Mouse (Mus musculus): ENCODE results near the gene Majin. TPM values are rescaled to one million over a fixed set of nuclear protein-coding genes. Genes with fewer than 3 reads are reported as not detected.

Gene Majin
- polyA plus RNA-seq, 1 experiment = 1.7 TPM

GRCm38 (mm10) chr19:6272053-6272452, 87.9 kb downstream of the Majin start:
- Histone ChIP-seq H3K4me1 (ENCODE audit: control insufficient read depth, insufficient read depth, insufficient read length, low read length) (peaks cover 40% of the 10 kb centered on the region), H3K4me3 (ENCODE audit: low read depth, low read length) (no peak overlapping the region), H3K27me3 (ENCODE audit: control insufficient read depth, insufficient read depth, low read length) (no peaks in the 10 kb centered on the region), H3K36me3 (ENCODE audit: control insufficient read depth, insufficient read depth, low read length) (no peaks in the 10 kb centered on the region), H3K27ac (ENCODE audit: insufficient read depth, low read depth, low read length) (peak overlapping the region; percentile 92)
- WGBS = 33% methylated on average over 7 of the region's 7 CpGs
- no peak for TF ChIP-seq POLR2A (IDR thresholded peaks at IDR 0.05; ENCODE audit: low read depth, low read length)
- TF ChIP-seq CTCF (IDR thresholded peaks at IDR 0.05; ENCODE audit: extremely low read depth, insufficient read length, insufficient replicate concordance, low read depth, low read length) = no peak

- no peaks in the 10 kb centered on the region for H3K27me3 ChIP-seq (ENCODE audit: control insufficient read depth, insufficient read depth, low read length)
- no peaks in the 10 kb centered on the region for H3K36me3 ChIP-seq (ENCODE audit: control insufficient read depth, insufficient read depth, low read length)
- no peak overlapping the region for H3K4me3 ChIP-seq (ENCODE audit: low read depth, low read length)
- H3K27ac ChIP-seq (ENCODE audit: insufficient read depth, low read depth, low read length) = peak overlapping the region; percentile 77
- H3K4me1 ChIP-seq (ENCODE audit: control insufficient read depth, insufficient read depth, insufficient read length, low read length) = peaks cover 40% of the 10 kb centered on the region
- no peak for TF ChIP-seq CTCF (IDR thresholded peaks at IDR 0.05; ENCODE audit: extremely low read depth, insufficient read length, insufficient replicate concordance, low read depth, low read length)
- no peak for TF ChIP-seq POLR2A (IDR thresholded peaks at IDR 0.05; ENCODE audit: low read depth, low read length)
- 52% methylated on average over 4 of the region's 4 CpGs for WGBS
Observed at GRCm38 (mm10) chr19:6272738-6273137, 88.5 kb downstream of the Majin start.

- WGBS = 62% methylated on average over 4 of the region's 4 CpGs
- Histone ChIP-seq H3K4me3 (ENCODE audit: low read depth, low read length) (no peak overlapping the region), H3K27ac (ENCODE audit: insufficient read depth, low read depth, low read length) (peak overlapping the region; percentile 27), H3K27me3 (ENCODE audit: control insufficient read depth, insufficient read depth, low read length) (no peaks in the 10 kb centered on the region), H3K36me3 (ENCODE audit: control insufficient read depth, insufficient read depth, low read length) (no peaks in the 10 kb centered on the region), H3K4me1 (ENCODE audit: control insufficient read depth, insufficient read depth, insufficient read length, low read length) (peaks cover 42% of the 10 kb centered on the region)
- TF ChIP-seq POLR2A (IDR thresholded peaks at IDR 0.05; ENCODE audit: low read depth, low read length) (no peak), CTCF (IDR thresholded peaks at IDR 0.05; ENCODE audit: extremely low read depth, insufficient read length, insufficient replicate concordance, low read depth, low read length) (no peak)
Observed at GRCm38 (mm10) chr19:6273592-6273991, 89.4 kb downstream of the Majin start.

Other genes starting within 250 kb of the Majin start
- 14.2 and 40.8 TPM in 2 replicates for gene Pola2, start 220.2 kb upstream of the Majin start, polyA plus RNA-seq (2012; rRNA removed)
- gene Slc22a20, start 198.2 kb upstream of the Majin start, polyA plus RNA-seq (2012; rRNA removed) = 0.08 TPM in 1 of 2 replicates, not detected in the other
- gene Capn1, start 168.5 kb upstream of the Majin start, polyA plus RNA-seq (2012; rRNA removed) = 30.9 and 129 TPM in 2 replicates
- gene Syvn1, start 137.8 kb upstream of the Majin start, polyA plus RNA-seq (2012; rRNA removed) = 70.9 and 103 TPM in 2 replicates
- 7.6 and 14.8 TPM in 2 replicates for gene Mrpl49, start 126.6 kb upstream of the Majin start, polyA plus RNA-seq (2012; rRNA removed)
- 1,660 and 2,469 TPM in 2 replicates for gene Fau, start 126.5 kb upstream of the Majin start, polyA plus RNA-seq (2012; rRNA removed)
- gene Znhit2, start 123.2 kb upstream of the Majin start, polyA plus RNA-seq (2012; rRNA removed) = 56.8 and 78.1 TPM in 2 replicates
- 30.6 and 49.4 TPM in 2 replicates for gene Tm7sf2, start 116.0 kb upstream of the Majin start, polyA plus RNA-seq (2012; rRNA removed)
- gene Vps51, start 107.2 kb upstream of the Majin start, polyA plus RNA-seq (2012; rRNA removed) = 46.5 and 84.2 TPM in 2 replicates
- gene Tmem262, start 104.4 kb upstream of the Majin start, polyA plus RNA-seq (2012; rRNA removed) = not detected in 2 replicates
- not detected in 2 replicates for gene Gm28374, start 102.1 kb upstream of the Majin start, polyA plus RNA-seq (2012; rRNA removed)
- gene Zfpl1, start 99.4 kb upstream of the Majin start, polyA plus RNA-seq (2012; rRNA removed) = 62.1 and 119 TPM in 2 replicates
- gene Cdca5, start 99.4 kb upstream of the Majin start, polyA plus RNA-seq (2012; rRNA removed) = 1.6 and 2.6 TPM in 2 replicates
- gene AC131692.1, start 90.0 kb upstream of the Majin start, polyA plus RNA-seq (2012; rRNA removed) = not detected in 2 replicates
- gene Naaladl1, start 78.6 kb upstream of the Majin start, polyA plus RNA-seq (2012; rRNA removed) = 46.7 and 1,874 TPM in 2 replicates
- 35.7 and 46.4 TPM in 2 replicates for gene Sac3d1, start 65.7 kb upstream of the Majin start, polyA plus RNA-seq (2012; rRNA removed)
- gene Snx15, start 56.1 kb upstream of the Majin start, polyA plus RNA-seq (2012; rRNA removed) = 19.8 and 41.8 TPM in 2 replicates
- 67.6 and 146 TPM in 2 replicates for gene Batf2, start 43.4 kb upstream of the Majin start, polyA plus RNA-seq (2012; rRNA removed)
- 62.7 and 98.9 TPM in 2 replicates for gene Arl2, start 42.8 kb upstream of the Majin start, polyA plus RNA-seq (2012; rRNA removed)
- 0.74 TPM in 1 of 2 replicates, not detected in the other for gene Gpha2, start 42.0 kb downstream of the Majin start, polyA plus RNA-seq (2012; rRNA removed)
- gene Ppp2r5b, start 51.5 kb downstream of the Majin start, polyA plus RNA-seq (2012; rRNA removed) = 64.2 and 112 TPM in 2 replicates
- gene Atg2a, start 57.3 kb downstream of the Majin start, polyA plus RNA-seq (2012; rRNA removed) = 37.0 and 68.8 TPM in 2 replicates
- 315 and 714 TPM in 2 replicates for gene Ehd1, start 92.3 kb downstream of the Majin start, polyA plus RNA-seq (2012; rRNA removed)
- 26.0 and 53.2 TPM in 2 replicates for gene Cdc42bpg, start 122.1 kb downstream of the Majin start, polyA plus RNA-seq (2012; rRNA removed)
- gene Men1, start 150.6 kb downstream of the Majin start, polyA plus RNA-seq (2012; rRNA removed) = 23.6 and 38.5 TPM in 2 replicates
- 41.0 and 77.3 TPM in 2 replicates for gene Map4k2, start 156.7 kb downstream of the Majin start, polyA plus RNA-seq (2012; rRNA removed)
- 99.0 and 171 TPM in 2 replicates for gene Sf1, start 179.3 kb downstream of the Majin start, polyA plus RNA-seq (2012; rRNA removed)
- 3.2 and 5.0 TPM in 2 replicates for gene Pygm, start 200.0 kb downstream of the Majin start, polyA plus RNA-seq (2012; rRNA removed)
- gene Rasgrp2, start 215.0 kb downstream of the Majin start, polyA plus RNA-seq (2012; rRNA removed) = 38.3 and 40.9 TPM in 2 replicates
- gene Nrxn2, start 234.3 kb downstream of the Majin start, polyA plus RNA-seq (2012; rRNA removed) = 2.0 and 2.9 TPM in 2 replicates